Mouse (Mus musculus): ENCODE data around the gene 1700016D06Rik. TPM values are rescaled to one million over a fixed set of nuclear protein-coding genes. Genes with fewer than 3 reads are reported as not detected.

Gene 1700016D06Rik
- polyA plus RNA-seq, 1 experiment from 2014 or later: not detected

- ATAC-seq: no peak
- DNase-seq: no peak
- 79% methylated on average over 2 of the region's 2 CpGs for WGBS (ENCODE audit: insufficient replicate concordance)
- Histone ChIP-seq H3K9me3 (ENCODE audit: low read length) (no peaks in the 10 kb centered on the region; the same call in 1 of the 2 replicates), H3K36me3 (replicated peaks; ENCODE audit: insufficient read depth, low read length) (no peaks in the 10 kb centered on the region), H3K4me2 (ENCODE audit: low read depth, low read length) (no peak overlapping the region), H3K4me3 (ENCODE audit: low read depth, low read length) (no peak overlapping the region), H3K4me1 (ENCODE audit: insufficient read depth) (no peaks in the 10 kb centered on the region), H3K9ac (replicated peaks) (no peak overlapping the region), H3K27ac (ENCODE audit: low read depth) (no peak overlapping the region), H3K27me3 (ENCODE audit: insufficient read depth, low read length) (no peaks in the 10 kb centered on the region)
- TF ChIP-seq EP300 (IDR thresholded peaks at IDR 0.05; ENCODE audit: low read depth): no peak
- TF ChIP-seq CTCF (IDR thresholded peaks at IDR 0.05; ENCODE audit: low read depth): no peak
Measured at GRCm38 (mm10) chr8:11643123-11643522, 57.7 kb downstream of the 1700016D06Rik start.

- ATAC-seq (no peak), DNase-seq (no peak)
- no peaks in the 10 kb centered on the region for H3K27me3 ChIP-seq (ENCODE audit: insufficient read depth, low read length)
- peaks cover 11% of the 10 kb centered on the region for H3K4me1 ChIP-seq (ENCODE audit: insufficient read depth)
- no peaks in the 10 kb centered on the region; the same call in 1 of the 2 replicates for H3K9me3 ChIP-seq (ENCODE audit: low read length)
- WGBS (ENCODE audit: insufficient replicate concordance): 66% methylated on average over 2 of the region's 2 CpGs
- H3K36me3 ChIP-seq (replicated peaks; ENCODE audit: insufficient read depth, low read length): no peaks in the 10 kb centered on the region
- no peak overlapping the region for H3K9ac ChIP-seq (replicated peaks)
- H3K4me2 ChIP-seq (ENCODE audit: low read depth, low read length): no peak overlapping the region
- TF ChIP-seq EP300 (IDR thresholded peaks at IDR 0.05; ENCODE audit: low read depth) (no peak), CTCF (IDR thresholded peaks at IDR 0.05; ENCODE audit: low read depth) (no peak)
- no peak overlapping the region for H3K4me3 ChIP-seq (ENCODE audit: low read depth, low read length)
- no peak overlapping the region for H3K27ac ChIP-seq (ENCODE audit: low read depth)
Measured at GRCm38 (mm10) chr8:11640606-11641005, 60.3 kb downstream of the 1700016D06Rik start.

- TF ChIP-seq EP300 (IDR thresholded peaks at IDR 0.05; ENCODE audit: low read depth) (no peak), CTCF (IDR thresholded peaks at IDR 0.05; ENCODE audit: low read depth) (no peak)
- Histone ChIP-seq H3K27ac (ENCODE audit: low read depth) (no peak overlapping the region), H3K27me3 (ENCODE audit: insufficient read depth, low read length) (no peaks in the 10 kb centered on the region), H3K4me3 (ENCODE audit: low read depth, low read length) (no peak overlapping the region), H3K4me2 (ENCODE audit: low read depth, low read length) (no peak overlapping the region), H3K9me3 (ENCODE audit: low read length) (no peaks in the 10 kb centered on the region; the same call in 1 of the 2 replicates), H3K36me3 (replicated peaks; ENCODE audit: insufficient read depth, low read length) (no peaks in the 10 kb centered on the region), H3K4me1 (ENCODE audit: insufficient read depth) (peaks cover 26% of the 10 kb centered on the region), H3K9ac (replicated peaks) (no peak overlapping the region)
- DNase-seq (no peak), ATAC-seq (no peak)
- WGBS (ENCODE audit: insufficient replicate concordance): 91% methylated on average over 7 of the region's 7 CpGs
Measured at GRCm38 (mm10) chr8:11637531-11637930, 63.3 kb downstream of the 1700016D06Rik start.

GRCm38 (mm10) chr8:11636324-11637057 is 64.4 kb downstream of the 1700016D06Rik start:
- no peaks in the 10 kb centered on the region; the same call in 1 of the 2 replicates for H3K9me3 ChIP-seq (ENCODE audit: low read length)
- H3K4me1 ChIP-seq (ENCODE audit: insufficient read depth): peaks cover 26% of the 10 kb centered on the region
- no peaks in the 10 kb centered on the region for H3K27me3 ChIP-seq (ENCODE audit: insufficient read depth, low read length)
- 3% methylated on average over 30 of the region's 30 CpGs for WGBS (ENCODE audit: insufficient replicate concordance)
- peak; percentile 75 for ATAC-seq
- peak overlapping the region; percentile 97 for H3K4me2 ChIP-seq (ENCODE audit: low read depth, low read length)
- peak overlapping the region; percentile 96 for H3K27ac ChIP-seq (ENCODE audit: low read depth)
- peak overlapping the region; percentile 44 for H3K9ac ChIP-seq (replicated peaks)
- TF ChIP-seq EP300 (IDR thresholded peaks at IDR 0.05; ENCODE audit: low read depth) (no peak), CTCF (IDR thresholded peaks at IDR 0.05; ENCODE audit: low read depth) (no peak)
- H3K36me3 ChIP-seq (replicated peaks; ENCODE audit: insufficient read depth, low read length): peaks cover 5% of the 10 kb centered on the region
- peak overlapping the region; percentile 97 for H3K4me3 ChIP-seq (ENCODE audit: low read depth, low read length)
- DNase-seq: peak; percentile 91

GRCm38 (mm10) chr8:11635611-11636081 is 65.2 kb downstream of the 1700016D06Rik start, which contains the start of gene Ankrd10:
TSS of gene Ankrd10 (minus strand) at chr8:11635757.
- H3K27ac ChIP-seq (ENCODE audit: low read depth): peak within 1 kb of the TSS; percentile 96
- no peaks in the 10 kb centered on the region for H3K27me3 ChIP-seq (ENCODE audit: insufficient read depth, low read length)
- H3K4me2 ChIP-seq (ENCODE audit: low read depth, low read length): peak within 1 kb of the TSS; percentile 97
- DNase-seq (peak; percentile 98), ATAC-seq (peak; percentile 92)
- H3K9ac ChIP-seq (replicated peaks): peak within 1 kb of the TSS; percentile 85
- peaks cover 26% of the 10 kb centered on the region for H3K4me1 ChIP-seq (ENCODE audit: insufficient read depth)
- no peak; the same call in 1 of the 2 replicates for TF ChIP-seq CTCF (IDR thresholded peaks at IDR 0.05; ENCODE audit: low read depth)
- no peaks in the 10 kb centered on the region for H3K9me3 ChIP-seq (ENCODE audit: low read length)
- H3K4me3 ChIP-seq (ENCODE audit: low read depth, low read length): peak within 1 kb of the TSS; percentile 97
- WGBS (ENCODE audit: insufficient replicate concordance): 3% methylated on average over 40 of the region's 40 CpGs
- peaks cover 9% of the 10 kb centered on the region for H3K36me3 ChIP-seq (replicated peaks; ENCODE audit: insufficient read depth, low read length)

GRCm38 (mm10) chr8:11635012-11635577 is 65.8 kb downstream of the 1700016D06Rik start:
- H3K4me2 ChIP-seq (ENCODE audit: low read depth, low read length): peak overlapping the region; percentile 97
- peaks cover 26% of the 10 kb centered on the region for H3K4me1 ChIP-seq (ENCODE audit: insufficient read depth)
- under 1% methylated on average over 54 of the region's 70 CpGs for WGBS (ENCODE audit: insufficient replicate concordance)
- ATAC-seq (peak; percentile 42), DNase-seq (peak; percentile 87)
- peak overlapping the region; percentile 96 for H3K27ac ChIP-seq (ENCODE audit: low read depth)
- no peaks in the 10 kb centered on the region for H3K9me3 ChIP-seq (ENCODE audit: low read length)
- H3K4me3 ChIP-seq (ENCODE audit: low read depth, low read length): peak overlapping the region; percentile 97
- H3K27me3 ChIP-seq (ENCODE audit: insufficient read depth, low read length): no peaks in the 10 kb centered on the region
- H3K9ac ChIP-seq (replicated peaks): peak overlapping the region; percentile 85
- peak; percentile 18 for TF ChIP-seq CTCF (IDR thresholded peaks at IDR 0.05; ENCODE audit: low read depth)
- TF ChIP-seq EP300 (IDR thresholded peaks at IDR 0.05; ENCODE audit: low read depth): no peak
- peaks cover 15% of the 10 kb centered on the region for H3K36me3 ChIP-seq (replicated peaks; ENCODE audit: insufficient read depth, low read length)
